Mouse (Mus musculus): ENCODE results near the gene Pdzrn4. TPM values are rescaled to one million over a fixed set of nuclear protein-coding genes. Genes with fewer than 3 reads are reported as not detected.

The Pdzrn4 gene
- polyA plus RNA-seq, 1 experiment from 2014 or later, result 0.06 TPM

DNA sequence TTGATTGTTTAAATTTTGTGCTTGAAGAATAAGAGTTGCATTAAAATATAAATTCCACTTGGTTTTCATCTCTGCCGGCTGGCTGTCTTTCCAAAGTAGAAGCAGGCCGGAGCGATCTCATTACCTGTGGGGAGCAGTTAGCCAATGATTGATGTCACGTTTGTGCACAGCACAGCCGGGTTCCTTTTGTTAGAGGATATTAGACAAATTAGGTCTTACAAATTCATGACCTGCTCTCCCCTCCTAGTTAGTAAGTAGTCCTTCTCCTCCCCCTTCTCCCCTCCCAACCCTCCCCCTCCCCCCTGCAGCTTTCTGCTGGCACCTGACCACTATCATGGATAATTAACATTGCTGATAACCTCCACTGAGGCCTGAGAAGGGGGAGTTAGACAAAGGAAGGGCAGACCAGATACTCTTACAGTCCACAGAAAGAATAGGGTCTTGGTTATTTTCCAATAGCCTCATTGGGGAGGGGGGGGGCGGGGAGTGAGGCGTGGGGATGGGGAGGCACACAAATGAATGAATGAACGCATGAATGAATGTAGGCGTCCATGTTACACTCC is 103.7 kb downstream of the Pdzrn4 start:
- H3K9ac ChIP-seq, result no peak overlapping the region
- no peak overlapping the region for H3K4me2 ChIP-seq
- H3K27me3 ChIP-seq, result no peaks in the 10 kb centered on the region
- no peak overlapping the region for H3K27ac ChIP-seq (replicated peaks)
- WGBS (ENCODE audit: insufficient replicate concordance), result 67% methylated on average over 9 of the region's 9 CpGs
- no peak overlapping the region for H3K4me3 ChIP-seq (replicated peaks)
- ATAC-seq (ENCODE audit: insufficient read depth), result no peak
- no peaks in the 10 kb centered on the region for H3K4me1 ChIP-seq (replicated peaks)
- no peaks in the 10 kb centered on the region for H3K36me3 ChIP-seq (replicated peaks)
- no peaks in the 10 kb centered on the region for H3K9me3 ChIP-seq (replicated peaks)

DNA sequence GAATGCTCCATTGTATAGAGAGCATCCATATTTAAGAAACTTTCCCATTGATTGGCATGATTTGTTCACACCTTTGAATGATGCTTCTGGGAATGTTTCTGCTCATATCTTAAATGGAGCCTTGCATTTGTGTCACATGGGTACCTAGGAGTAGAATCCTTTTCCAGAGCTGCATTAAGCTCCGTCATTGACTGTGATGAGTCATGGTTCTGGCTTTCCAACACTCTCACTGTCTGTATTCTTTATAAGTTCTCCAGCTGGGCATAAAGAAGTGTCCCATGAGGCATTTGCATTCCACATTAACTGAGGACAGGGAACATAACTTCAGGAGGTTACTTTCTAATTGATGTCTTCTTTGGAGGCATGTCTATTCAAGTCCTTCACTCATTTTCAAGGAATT is 106.1 kb downstream of the Pdzrn4 start:
- H3K36me3 ChIP-seq (replicated peaks), result no peaks in the 10 kb centered on the region
- no peak for ATAC-seq (ENCODE audit: insufficient read depth)
- H3K4me2 ChIP-seq, result no peak overlapping the region
- H3K27ac ChIP-seq (replicated peaks), result no peak overlapping the region
- H3K27me3 ChIP-seq, result no peaks in the 10 kb centered on the region
- no peak overlapping the region for H3K9ac ChIP-seq
- no peaks in the 10 kb centered on the region for H3K4me1 ChIP-seq (replicated peaks)
- WGBS (ENCODE audit: insufficient replicate concordance), result 64% methylated on average over 1 of the region's 1 CpGs
- no peaks in the 10 kb centered on the region for H3K9me3 ChIP-seq (replicated peaks)
- H3K4me3 ChIP-seq (replicated peaks), result no peak overlapping the region

DNA sequence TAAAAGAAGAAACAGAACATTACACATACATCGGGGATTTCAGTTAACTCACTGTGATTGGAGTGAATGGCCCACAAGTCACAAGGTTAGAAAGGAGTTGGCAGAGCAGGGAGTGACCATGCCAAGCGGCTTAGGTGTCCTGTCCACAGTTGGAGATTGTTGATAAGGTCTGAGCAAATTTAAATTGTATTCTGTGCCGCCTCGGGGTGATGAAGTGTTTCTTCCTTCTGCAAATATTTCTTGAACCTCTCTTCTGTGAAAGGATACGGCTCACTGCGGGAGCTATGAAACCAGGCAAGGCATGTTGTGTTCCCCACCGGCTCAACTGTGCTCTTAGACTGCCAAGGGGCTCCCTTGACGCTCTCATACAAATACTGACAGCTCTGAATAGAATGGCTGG is 112.7 kb downstream of the Pdzrn4 start:
- no peaks in the 10 kb centered on the region; the same call in 1 of the 2 replicates for H3K9me3 ChIP-seq (replicated peaks)
- no peaks in the 10 kb centered on the region for H3K4me1 ChIP-seq (replicated peaks)
- no peak overlapping the region for H3K4me2 ChIP-seq
- no peak overlapping the region for H3K27ac ChIP-seq (replicated peaks)
- no peaks in the 10 kb centered on the region for H3K27me3 ChIP-seq
- H3K36me3 ChIP-seq (replicated peaks), result no peaks in the 10 kb centered on the region
- ATAC-seq (ENCODE audit: insufficient read depth), result no peak
- no peak overlapping the region for H3K9ac ChIP-seq
- no peak overlapping the region for H3K4me3 ChIP-seq (replicated peaks)
- WGBS (ENCODE audit: insufficient replicate concordance), result 61% methylated on average over 8 of the region's 8 CpGs

DNA sequence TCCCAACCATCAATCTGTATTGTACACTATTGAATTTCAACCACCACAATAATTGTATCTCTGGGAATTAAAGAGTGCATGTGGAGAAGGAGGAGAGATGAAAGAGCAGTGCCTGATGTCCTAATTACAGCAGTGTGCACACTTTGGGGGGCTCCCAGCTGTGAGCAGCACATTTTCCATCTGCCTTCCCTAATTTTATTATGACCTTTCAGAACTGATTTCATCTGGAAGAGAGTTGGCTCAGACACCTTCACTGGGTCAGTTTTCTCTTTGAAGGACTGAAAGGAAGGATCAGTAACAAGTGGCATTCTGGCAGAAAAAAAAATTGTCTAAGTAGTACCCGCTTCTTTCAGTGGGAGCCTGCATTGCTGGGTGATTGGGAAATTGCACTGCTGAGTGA is 119.0 kb downstream of the Pdzrn4 start:
- H3K36me3 ChIP-seq (replicated peaks), result no peaks in the 10 kb centered on the region
- 52% methylated on average over 1 of the region's 1 CpGs for WGBS (ENCODE audit: insufficient replicate concordance)
- no peak overlapping the region for H3K4me3 ChIP-seq (replicated peaks)
- no peaks in the 10 kb centered on the region for H3K4me1 ChIP-seq (replicated peaks)
- H3K27ac ChIP-seq (replicated peaks), result no peak overlapping the region
- no peak overlapping the region for H3K4me2 ChIP-seq
- no peak for ATAC-seq (ENCODE audit: insufficient read depth)
- no peak overlapping the region for H3K9ac ChIP-seq
- no peaks in the 10 kb centered on the region for H3K9me3 ChIP-seq (replicated peaks)
- no peaks in the 10 kb centered on the region for H3K27me3 ChIP-seq

DNA sequence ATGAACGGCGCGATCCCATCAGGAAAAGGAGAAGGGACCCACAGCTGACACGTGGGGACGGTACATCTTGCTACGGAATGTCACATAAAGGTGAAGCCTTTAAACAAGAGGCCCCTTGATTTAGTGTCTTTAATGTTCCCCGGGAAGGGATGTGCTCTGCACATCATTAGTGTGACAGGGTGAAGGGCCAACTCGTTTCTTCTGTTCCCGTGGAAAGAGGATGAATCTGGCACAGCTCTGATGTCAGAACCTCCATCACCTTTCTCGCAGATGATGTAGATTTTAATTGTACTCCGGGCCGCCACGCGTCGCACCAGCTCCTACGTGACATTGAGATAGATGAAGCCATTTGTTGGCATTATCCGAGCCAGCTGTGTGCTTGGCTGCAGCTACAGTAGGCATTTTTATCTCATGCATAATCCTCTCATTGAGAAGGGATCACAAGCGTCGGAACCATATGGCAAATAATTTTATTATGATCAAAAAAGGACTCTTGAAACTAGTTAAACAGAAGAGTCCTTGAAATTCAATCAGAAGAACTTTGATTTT is 124.1 kb downstream of the Pdzrn4 start:
- Histone ChIP-seq H3K9ac (no peak overlapping the region), H3K9me3 (replicated peaks) (no peaks in the 10 kb centered on the region), H3K4me3 (replicated peaks) (no peak overlapping the region), H3K27ac (replicated peaks) (no peak overlapping the region), H3K27me3 (no peaks in the 10 kb centered on the region), H3K4me1 (replicated peaks) (no peaks in the 10 kb centered on the region), H3K4me2 (no peak overlapping the region), H3K36me3 (replicated peaks) (no peaks in the 10 kb centered on the region)
- WGBS (ENCODE audit: insufficient replicate concordance), result 68% methylated on average over 19 of the region's 19 CpGs
- no peak for ATAC-seq (ENCODE audit: insufficient read depth)

DNA sequence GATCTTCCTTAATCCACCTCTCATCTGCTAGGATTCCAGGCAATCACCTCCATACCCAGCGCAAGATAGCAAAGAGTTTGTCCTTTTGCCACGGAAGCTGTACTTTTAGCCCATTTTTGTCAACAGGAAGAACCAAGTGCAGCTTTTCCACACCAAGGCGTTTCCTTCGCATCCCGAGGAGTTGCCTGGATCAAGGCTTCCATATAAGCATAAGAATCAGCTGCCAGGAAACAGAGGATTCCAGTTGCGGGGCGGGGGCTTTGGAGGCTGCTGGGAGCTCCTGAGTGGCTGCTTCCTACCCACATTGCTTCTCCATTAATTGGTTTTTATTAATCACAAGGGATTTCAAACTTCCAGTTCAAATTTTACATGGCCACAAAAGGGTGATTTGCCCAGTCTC is 125.0 kb downstream of the Pdzrn4 start:
- Histone ChIP-seq H3K9ac (no peak overlapping the region), H3K36me3 (replicated peaks) (no peaks in the 10 kb centered on the region), H3K4me3 (replicated peaks) (no peak overlapping the region), H3K4me2 (no peak overlapping the region), H3K27ac (replicated peaks) (no peak overlapping the region), H3K9me3 (replicated peaks) (no peaks in the 10 kb centered on the region), H3K4me1 (replicated peaks) (no peaks in the 10 kb centered on the region), H3K27me3 (no peaks in the 10 kb centered on the region)
- 20% methylated on average over 7 of the region's 7 CpGs for WGBS (ENCODE audit: insufficient replicate concordance)
- no peak for ATAC-seq (ENCODE audit: insufficient read depth)

DNA sequence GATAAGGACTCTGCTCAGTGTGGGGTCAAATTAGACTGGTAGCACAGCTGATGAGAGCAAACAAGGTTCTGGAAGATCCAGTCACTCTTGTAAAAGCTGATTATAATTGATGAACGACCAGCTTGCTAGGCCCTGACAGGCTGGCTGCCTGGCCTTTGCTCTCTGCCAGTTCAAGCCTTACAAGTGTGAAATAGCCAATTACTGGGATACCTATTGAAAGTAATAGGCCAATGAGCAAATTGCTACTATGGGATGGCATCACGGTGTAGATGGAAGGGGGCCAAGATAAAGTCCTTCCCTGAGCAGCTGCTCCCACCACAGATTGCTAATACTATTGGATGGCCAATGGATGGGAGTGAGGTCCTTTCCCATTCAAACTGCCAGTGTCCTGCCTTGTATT is 128.2 kb downstream of the Pdzrn4 start:
- no peaks in the 10 kb centered on the region for H3K27me3 ChIP-seq
- H3K4me3 ChIP-seq (replicated peaks), result no peak overlapping the region
- H3K27ac ChIP-seq (replicated peaks), result no peak overlapping the region
- H3K9ac ChIP-seq, result no peak overlapping the region
- ATAC-seq (ENCODE audit: insufficient read depth), result no peak
- H3K4me1 ChIP-seq (replicated peaks), result no peaks in the 10 kb centered on the region
- 17% methylated on average over 2 of the region's 2 CpGs for WGBS (ENCODE audit: insufficient replicate concordance)
- H3K4me2 ChIP-seq, result no peak overlapping the region
- H3K36me3 ChIP-seq (replicated peaks), result no peaks in the 10 kb centered on the region
- H3K9me3 ChIP-seq (replicated peaks), result no peaks in the 10 kb centered on the region

DNA sequence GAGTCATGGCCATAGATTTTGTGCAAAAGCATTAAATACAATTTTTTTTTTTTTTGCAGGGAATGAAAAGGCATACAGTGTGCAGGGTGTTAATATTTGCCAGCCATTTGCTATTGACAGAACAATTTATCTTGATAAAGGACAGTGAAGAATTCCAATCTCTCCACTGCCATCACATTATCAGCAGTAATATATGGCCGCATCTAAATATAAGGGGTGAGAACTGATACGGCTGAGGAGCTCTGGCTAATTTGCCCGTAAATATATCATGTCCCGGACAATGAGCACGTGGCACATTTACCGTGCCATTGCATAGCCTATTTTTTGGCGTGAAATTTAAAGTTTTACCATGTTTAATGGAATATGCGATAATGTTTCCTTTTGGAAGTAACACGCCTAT is 128.7 kb downstream of the Pdzrn4 start:
- no peaks in the 10 kb centered on the region for H3K9me3 ChIP-seq (replicated peaks)
- ATAC-seq (ENCODE audit: insufficient read depth), result no peak
- H3K27ac ChIP-seq (replicated peaks), result no peak overlapping the region
- H3K4me1 ChIP-seq (replicated peaks), result no peaks in the 10 kb centered on the region
- H3K4me3 ChIP-seq (replicated peaks), result no peak overlapping the region
- H3K36me3 ChIP-seq (replicated peaks), result no peaks in the 10 kb centered on the region
- WGBS (ENCODE audit: insufficient replicate concordance), result 69% methylated on average over 9 of the region's 9 CpGs
- no peaks in the 10 kb centered on the region for H3K27me3 ChIP-seq
- no peak overlapping the region for H3K9ac ChIP-seq
- H3K4me2 ChIP-seq, result no peak overlapping the region

DNA sequence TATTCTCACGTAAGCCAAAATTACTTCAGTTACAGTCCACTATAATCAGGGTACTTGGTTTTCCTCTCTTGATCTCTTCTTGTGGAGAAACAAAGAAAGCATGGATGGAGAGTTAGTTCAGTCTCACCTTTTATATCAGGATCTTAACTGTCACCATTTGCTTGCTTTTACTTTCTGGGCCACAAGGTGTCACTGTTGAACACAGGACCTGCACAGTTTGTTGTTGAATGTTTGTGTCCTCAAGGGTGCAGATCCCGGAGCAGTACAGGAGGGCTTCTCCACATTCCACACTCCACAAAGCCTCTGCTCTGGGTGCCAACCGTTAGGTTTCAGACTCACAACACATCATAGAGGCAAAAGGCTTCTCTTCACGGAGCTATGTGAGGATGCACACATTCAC is 130.1 kb downstream of the Pdzrn4 start:
- Histone ChIP-seq H3K4me1 (replicated peaks) (no peaks in the 10 kb centered on the region), H3K27ac (replicated peaks) (no peak overlapping the region), H3K27me3 (no peaks in the 10 kb centered on the region), H3K4me3 (replicated peaks) (no peak overlapping the region), H3K9ac (no peak overlapping the region), H3K9me3 (replicated peaks) (no peaks in the 10 kb centered on the region), H3K36me3 (replicated peaks) (no peaks in the 10 kb centered on the region), H3K4me2 (no peak overlapping the region)
- WGBS (ENCODE audit: insufficient replicate concordance), result 53% methylated on average over 4 of the region's 4 CpGs
- no peak for ATAC-seq (ENCODE audit: insufficient read depth)

DNA sequence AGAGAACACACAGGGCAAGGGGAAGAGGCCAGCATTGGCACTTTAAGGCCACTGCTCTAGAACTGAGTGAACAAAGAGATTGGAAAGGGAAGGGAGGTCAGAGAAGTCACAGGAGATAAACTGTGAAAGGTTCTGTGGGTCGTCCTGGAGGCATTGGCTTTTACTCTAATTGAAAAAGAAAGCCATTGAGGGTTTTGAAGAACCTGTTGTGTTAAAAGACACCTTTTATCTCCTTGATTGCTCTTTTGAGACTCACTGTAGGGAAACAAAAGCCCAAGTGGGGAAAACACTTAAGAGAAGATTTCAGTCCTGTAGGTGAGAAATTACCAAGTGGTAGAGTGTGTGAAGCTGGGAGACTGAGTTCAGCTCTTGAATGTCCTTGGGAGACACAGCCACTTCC is 146.6 kb downstream of the Pdzrn4 start:
- Histone ChIP-seq H3K27ac (replicated peaks) (no peak overlapping the region), H3K9me3 (replicated peaks) (no peaks in the 10 kb centered on the region), H3K4me3 (replicated peaks) (no peak overlapping the region), H3K9ac (no peak overlapping the region), H3K4me1 (replicated peaks) (no peaks in the 10 kb centered on the region), H3K36me3 (replicated peaks) (no peaks in the 10 kb centered on the region), H3K27me3 (no peaks in the 10 kb centered on the region), H3K4me2 (no peak overlapping the region)
- ATAC-seq (ENCODE audit: insufficient read depth), result no peak
- WGBS (ENCODE audit: insufficient replicate concordance), result 8% methylated on average over 1 of the region's 1 CpGs

DNA sequence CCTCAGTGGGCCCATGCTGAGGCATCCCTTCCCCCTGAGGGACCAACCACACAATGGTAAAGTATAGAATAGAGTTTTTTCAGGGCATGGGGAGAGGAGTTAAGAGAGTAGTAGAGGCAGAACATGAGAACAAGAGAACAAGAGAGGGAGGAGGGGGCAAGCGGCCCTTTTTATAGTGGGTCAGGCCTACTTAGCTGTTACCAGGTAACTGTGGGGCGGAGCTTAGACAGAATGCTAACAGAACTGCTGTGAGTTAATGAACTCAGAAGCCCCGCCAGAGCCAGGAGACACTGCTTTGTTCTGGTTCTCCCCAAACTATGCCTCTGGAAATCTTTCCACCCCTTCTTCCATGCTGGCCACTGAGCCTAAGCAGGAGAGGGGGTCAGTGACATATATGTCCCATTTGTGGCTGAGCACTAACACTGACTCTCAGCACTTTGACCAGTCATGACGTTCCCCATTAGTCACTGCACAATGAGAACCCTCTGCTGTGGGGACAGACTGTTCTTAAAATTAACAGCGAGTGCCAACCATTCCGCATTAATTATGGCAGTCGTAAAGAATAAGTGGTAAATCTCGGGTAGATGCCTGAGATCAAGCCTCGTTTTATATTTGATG is 150.7 kb downstream of the Pdzrn4 start:
- ATAC-seq (ENCODE audit: insufficient read depth), result no peak
- Histone ChIP-seq H3K27ac (replicated peaks) (no peak overlapping the region), H3K4me2 (no peak overlapping the region), H3K9ac (no peak overlapping the region), H3K4me1 (replicated peaks) (no peaks in the 10 kb centered on the region), H3K36me3 (replicated peaks) (no peaks in the 10 kb centered on the region), H3K4me3 (replicated peaks) (no peak overlapping the region), H3K9me3 (replicated peaks) (no peaks in the 10 kb centered on the region), H3K27me3 (no peaks in the 10 kb centered on the region)
- 52% methylated on average over 9 of the region's 9 CpGs for WGBS (ENCODE audit: insufficient replicate concordance)
